In genomic region chrX:48644122-48644521, GRCm38 (mm10) we compare ENCODE assay signal across 9 mouse cellular contexts. TPM values are rescaled to one million over a fixed set of nuclear protein-coding genes. Genes with fewer than 3 reads are reported as not detected.
DNase-seq lines count a peak whose midpoint lies in the region; ATAC-seq and TF ChIP-seq lines count a peak whose summit lies in the region.
"Had no signal": no experiment of that assay in that cellular context is flagged by ENCODE, and none has a peak within 500 bp of the region (broad histone marks: within the 10 kb centered on the region; RNA-seq: fewer than 3 reads in every experiment).

No protein-coding gene starts in this region.

- peak; percentile 41; the same call in 1 of the 2 replicates for TF ChIP-seq CTCF in cerebellum, adult 2 months (IDR thresholded peaks at IDR 0.05; ENCODE audit: borderline replicate concordance, insufficient read depth, low read depth, low read length)

- no peaks in the 10 kb centered on the region for H3K4me1 ChIP-seq in cerebellum, adult 2 months (ENCODE audit: control insufficient read depth, insufficient read depth, low read length)
- H3K4me1 ChIP-seq: liver, embryonic 15.5 days had no signal

- no peaks in the 10 kb centered on the region for H3K27me3 ChIP-seq in cerebellum, adult 2 months (ENCODE audit: control insufficient read depth, insufficient read depth, low read length)
- H3K27me3 ChIP-seq: liver, embryonic 15.5 days had no signal

- TF ChIP-seq POLR2A in cerebellum, adult 2 months (IDR thresholded peaks at IDR 0.05; ENCODE audit: borderline replicate concordance, insufficient read depth, low read length): no peak

- no peak for ATAC-seq in CD4-positive, CD25-positive, alpha-beta regulatory T cell, adult 4 months

- no peak overlapping the region for H3K27ac ChIP-seq in cerebellum, adult 2 months (ENCODE audit: insufficient read depth, low read length)
- H3K27ac ChIP-seq: liver, embryonic 15.5 days had no signal

- H3K4me3 ChIP-seq in cerebellum, adult 2 months (replicated peaks; ENCODE audit: insufficient read depth, low read depth, low read length): no peak overlapping the region
- H3K4me3 ChIP-seq: liver, embryonic 15.5 days had no signal

- DNase-seq in CD4-positive, CD25-positive, alpha-beta regulatory T cell, adult 2 months (ENCODE audit: low read depth, low spot score): peak; percentile 61
- peak; percentile 12 to 35 for DNase-seq in layer of hippocampus, postnatal 25 days (ENCODE audit: extremely low spot score in 1 of 2, low spot score in 1 of 2)
- DNase-seq in layer of hippocampus, adult 9-10 months (ENCODE audit: low spot score): no peak
- DNase-seq in cerebellum, adult 2 months: peak; percentile 8 to 52
- DNase-seq in kidney, postnatal 10 days: peak; percentile 40
- peak; percentile 44 for DNase-seq in naive thymus-derived CD4-positive, alpha-beta T cell, adult 2 months (ENCODE audit: low read depth)
- peak; percentile 63 for DNase-seq in thymus, postnatal 4 days

- 98% methylated on average over 2 of the region's 2 CpGs for WGBS in cerebellum, adult 2 months

RNA-seq across cellular contexts. Expression of gene Slc25a14, which starts 20.9 kb away (rescaled TPM):
- 10 to 100 TPM; 10.0 to 10.4 TPM for polyA plus RNA-seq in CD4-positive, CD25-positive, alpha-beta regulatory T cell, adult 4 months (2017; shearing (Covaris generic))
- 10 to 100 TPM; 50.5 to 54.6 TPM for total RNA-seq in layer of hippocampus, postnatal 25 days (2021)
- polyA plus RNA-seq in cerebellum, adult 2 months (2012; rRNA removed): 33.4 and 34.7 TPM in 2 replicates

RNA-seq across cellular contexts. Expression of gene Gpr119, which starts 30.2 kb away (rescaled TPM):
- not detected for polyA plus RNA-seq in CD4-positive, CD25-positive, alpha-beta regulatory T cell, adult 4 months (2017; shearing (Covaris generic))
- not detected for total RNA-seq in layer of hippocampus, postnatal 25 days (2021)
- 0.03 TPM in 1 of 2 replicates, not detected in the other for polyA plus RNA-seq in cerebellum, adult 2 months (2012; rRNA removed)
- polyA plus RNA-seq: liver, embryonic 15.5 days had no signal

RNA-seq across cellular contexts. Expression of gene Zfp280c, which starts 49.8 kb away (rescaled TPM):
- polyA plus RNA-seq in CD4-positive, CD25-positive, alpha-beta regulatory T cell, adult 4 months (2017; shearing (Covaris generic)): 10 to 100 TPM; 16.1 to 20.8 TPM
- total RNA-seq in layer of hippocampus, postnatal 25 days (2021): 10 to 100 TPM; 18.7 to 25.9 TPM
- 26.6 and 27.9 TPM in 2 replicates for polyA plus RNA-seq in cerebellum, adult 2 months (2012; rRNA removed)

RNA-seq across cellular contexts. Expression of gene Rbmx2, which starts 50.7 kb away (rescaled TPM):
- 10 to 100 TPM in 1 of 2 experiments, 1 to 10 TPM in 1; 5.3 to 20.4 TPM for polyA plus RNA-seq in CD4-positive, CD25-positive, alpha-beta regulatory T cell, adult 4 months (2017; shearing (Covaris generic))
- total RNA-seq in layer of hippocampus, postnatal 25 days (2021): 1 to 10 TPM; 4.2 to 5.1 TPM
- 9.4 and 9.5 TPM in 2 replicates for polyA plus RNA-seq in cerebellum, adult 2 months (2012; rRNA removed)
